Mouse (Mus musculus): Measurements from ENCODE around the gene Oprm1. TPM values are rescaled to one million over a fixed set of nuclear protein-coding genes. Genes with fewer than 3 reads are reported as not detected.
"Not testable (repeated sequence)": the region's sequence is repeated elsewhere in the genome, so short reads cannot be mapped to it uniquely, and the experiment has no call there.

Gene Oprm1
- polyA plus RNA-seq, 1 experiment = 1.8 TPM

DNA sequence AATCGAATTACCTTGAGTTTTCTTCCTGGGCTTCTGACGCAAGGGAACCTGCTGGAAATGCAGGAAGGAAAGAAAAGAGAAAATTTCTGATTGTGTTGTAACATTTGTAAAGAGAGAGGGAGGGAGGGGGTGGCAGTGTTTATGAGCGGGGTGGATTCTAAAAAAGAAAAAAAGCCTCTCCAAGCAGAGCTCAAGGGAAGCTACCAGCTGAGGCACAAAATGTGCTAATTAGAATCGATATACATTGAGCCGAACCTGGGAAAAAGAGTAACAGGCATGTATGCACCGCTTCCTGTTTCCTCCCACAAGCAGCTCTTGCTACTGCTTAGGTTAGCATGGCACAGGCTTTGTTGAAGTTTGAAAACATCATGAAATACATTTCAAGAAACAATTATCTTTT is 221.9 kb downstream of the Oprm1 start:
- DNase-seq (ENCODE audit: low read depth) = peak; percentile 73
- TF ChIP-seq CTCF (IDR thresholded peaks at IDR 0.05; ENCODE audit: borderline replicate concordance, extremely low read depth, insufficient read depth, insufficient read length) (no peak), POLR2A (IDR thresholded peaks at IDR 0.05; ENCODE audit: borderline replicate concordance, extremely low read depth, insufficient read depth, insufficient read length, poor library complexity, severe bottlenecking) (no peak)

DNA sequence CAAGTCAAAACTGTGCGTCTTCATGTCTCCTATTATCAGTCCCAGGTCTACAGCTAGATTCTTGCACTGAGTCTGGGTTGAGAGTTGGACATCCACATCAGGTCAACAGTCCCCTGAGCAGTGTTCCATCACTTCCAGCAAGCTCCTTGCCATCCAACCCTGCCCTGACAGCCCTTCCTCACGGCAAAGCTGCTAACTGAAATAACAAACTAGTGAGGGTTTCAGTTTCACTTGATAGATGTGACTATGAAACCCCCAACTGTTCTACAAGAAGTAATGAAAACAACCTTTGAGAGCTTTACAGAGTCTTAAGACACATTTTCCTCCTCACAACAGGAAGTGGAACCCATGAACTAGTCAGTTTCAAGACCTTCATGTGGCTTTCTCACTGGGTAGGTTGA is 224.4 kb downstream of the Oprm1 start:
- no peak for TF ChIP-seq CTCF (IDR thresholded peaks at IDR 0.05; ENCODE audit: borderline replicate concordance, extremely low read depth, insufficient read depth, insufficient read length)
- no peak for TF ChIP-seq POLR2A (IDR thresholded peaks at IDR 0.05; ENCODE audit: borderline replicate concordance, extremely low read depth, insufficient read depth, insufficient read length, poor library complexity, severe bottlenecking)
- DNase-seq (ENCODE audit: low read depth) = no peak

DNA sequence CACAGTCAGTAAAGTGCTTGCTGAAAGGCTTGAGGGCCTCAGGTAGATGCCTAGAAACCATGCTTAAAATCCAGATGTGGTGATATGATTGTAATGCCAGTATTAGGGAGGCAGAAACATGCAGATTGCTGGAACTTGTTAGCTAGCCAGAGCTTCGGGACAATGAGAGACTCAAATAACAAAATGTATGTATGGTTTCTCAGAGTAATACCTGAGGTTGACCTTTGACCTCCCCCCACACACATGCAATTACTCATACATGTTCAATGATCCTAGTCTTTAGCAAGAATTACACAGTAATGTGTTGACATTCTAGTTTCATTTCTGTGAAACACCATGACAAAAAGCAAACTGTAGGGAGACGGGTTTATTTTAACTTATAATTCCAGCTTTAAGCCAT is 225.1 kb downstream of the Oprm1 start:
- no peak for DNase-seq (ENCODE audit: low read depth)
- TF ChIP-seq POLR2A (IDR thresholded peaks at IDR 0.05; ENCODE audit: borderline replicate concordance, extremely low read depth, insufficient read depth, insufficient read length, poor library complexity, severe bottlenecking) = no peak
- TF ChIP-seq CTCF (IDR thresholded peaks at IDR 0.05; ENCODE audit: borderline replicate concordance, extremely low read depth, insufficient read depth, insufficient read length) = no peak

DNA sequence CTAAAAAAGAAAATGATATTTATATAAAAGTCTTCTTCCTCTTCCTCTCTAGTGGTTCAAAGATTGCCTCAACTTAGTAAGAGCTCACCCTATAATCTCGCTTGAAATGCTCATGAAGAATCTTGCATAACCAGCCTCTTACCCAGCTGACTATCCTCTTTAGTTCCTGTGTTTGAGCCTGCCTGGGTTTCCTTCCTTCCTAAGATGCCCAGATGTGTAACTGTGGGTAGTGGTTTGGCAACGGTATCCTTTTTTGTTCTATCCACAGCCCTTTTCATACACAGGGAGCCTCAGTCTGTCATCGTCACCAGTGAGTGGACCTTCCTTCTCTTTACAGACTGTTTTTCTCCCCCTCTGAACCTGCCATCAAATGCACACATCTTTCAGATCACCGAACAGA is 227.9 kb downstream of the Oprm1 start:
- no peak for DNase-seq (ENCODE audit: low read depth)
- no peak for TF ChIP-seq POLR2A (IDR thresholded peaks at IDR 0.05; ENCODE audit: borderline replicate concordance, extremely low read depth, insufficient read depth, insufficient read length, poor library complexity, severe bottlenecking)
- TF ChIP-seq CTCF (IDR thresholded peaks at IDR 0.05; ENCODE audit: borderline replicate concordance, extremely low read depth, insufficient read depth, insufficient read length) = no peak

DNA sequence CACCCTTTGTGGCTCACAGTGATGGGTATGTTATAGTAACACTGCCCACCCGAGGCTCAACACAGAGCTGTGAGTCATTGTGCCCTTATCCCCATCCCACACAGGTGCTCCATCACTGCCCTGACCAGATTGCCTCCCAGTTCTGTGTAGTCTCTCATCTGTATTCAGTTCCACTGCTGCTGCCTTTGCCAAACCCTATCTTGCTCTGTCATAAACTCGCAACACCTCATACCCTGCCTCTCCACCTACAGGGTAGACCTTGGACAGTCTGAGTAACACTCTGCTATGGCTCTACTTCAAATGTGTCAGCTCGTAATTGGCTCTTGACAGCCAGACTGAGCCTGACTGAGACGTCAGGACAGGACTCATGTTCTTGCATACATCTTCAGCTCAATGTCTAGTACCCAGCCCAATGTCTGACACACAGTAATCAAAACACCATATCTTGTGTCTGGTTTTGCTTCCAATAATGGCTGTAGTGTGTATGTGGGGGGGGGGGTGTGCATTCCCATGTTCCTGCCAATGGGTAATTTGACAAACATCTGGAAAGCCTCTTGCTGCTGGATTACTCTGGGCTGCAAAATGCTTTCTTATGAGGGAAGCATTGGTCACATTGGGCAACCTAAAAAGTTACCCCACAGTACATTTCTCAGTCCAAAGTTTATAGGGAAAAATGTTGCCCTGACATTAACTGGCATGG is 229.2 kb downstream of the Oprm1 start:
- TF ChIP-seq CTCF (IDR thresholded peaks at IDR 0.05; ENCODE audit: borderline replicate concordance, extremely low read depth, insufficient read depth, insufficient read length) (no peak), POLR2A (IDR thresholded peaks at IDR 0.05; ENCODE audit: borderline replicate concordance, extremely low read depth, insufficient read depth, insufficient read length, poor library complexity, severe bottlenecking) (no peak)
- no peak for DNase-seq (ENCODE audit: low read depth)

DNA sequence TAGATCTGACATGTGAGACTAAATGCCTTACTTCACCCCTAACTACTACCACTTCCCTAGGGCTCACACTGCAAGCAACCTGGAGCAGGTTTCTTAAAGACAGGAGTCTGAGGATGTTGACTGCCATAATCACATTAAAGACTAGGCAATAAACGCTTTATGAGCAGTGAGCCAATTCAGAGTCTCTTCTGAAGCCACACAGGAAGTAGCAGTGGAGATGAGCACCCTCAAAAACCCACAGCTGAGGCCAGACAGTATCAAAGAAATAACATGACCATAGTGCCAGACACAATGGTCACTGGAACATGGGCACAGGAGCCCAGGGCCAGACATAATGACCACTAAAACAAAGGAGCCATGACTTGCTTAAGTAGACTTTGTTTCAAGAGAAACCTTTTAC is 230.2 kb downstream of the Oprm1 start:
- DNase-seq (ENCODE audit: low read depth) = no peak
- no peak for TF ChIP-seq POLR2A (IDR thresholded peaks at IDR 0.05; ENCODE audit: borderline replicate concordance, extremely low read depth, insufficient read depth, insufficient read length, poor library complexity, severe bottlenecking)
- no peak for TF ChIP-seq CTCF (IDR thresholded peaks at IDR 0.05; ENCODE audit: borderline replicate concordance, extremely low read depth, insufficient read depth, insufficient read length)

DNA sequence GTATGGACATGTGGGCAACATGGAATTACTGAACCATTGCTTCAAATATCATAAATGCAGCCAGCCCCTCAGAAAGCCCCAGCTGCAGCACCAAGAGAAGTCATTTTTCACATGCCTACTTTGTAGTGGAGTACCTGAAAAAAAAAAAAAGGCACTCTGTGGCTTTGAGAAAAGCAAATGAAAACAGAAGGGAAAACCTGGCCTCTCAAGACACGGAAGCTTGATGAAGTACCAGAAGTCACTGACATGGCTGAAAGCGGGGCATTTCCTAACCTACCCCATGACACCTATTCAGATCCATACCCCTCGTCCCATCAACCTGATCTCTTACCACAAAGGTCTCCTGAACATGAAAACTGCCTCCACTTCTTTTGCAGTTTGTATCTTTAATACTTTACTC is 238.6 kb downstream of the Oprm1 start:
- TF ChIP-seq CTCF (IDR thresholded peaks at IDR 0.05; ENCODE audit: borderline replicate concordance, extremely low read depth, insufficient read depth, insufficient read length) = no peak
- TF ChIP-seq POLR2A (IDR thresholded peaks at IDR 0.05; ENCODE audit: borderline replicate concordance, extremely low read depth, insufficient read depth, insufficient read length, poor library complexity, severe bottlenecking) = no peak
- no peak for DNase-seq (ENCODE audit: low read depth)

DNA sequence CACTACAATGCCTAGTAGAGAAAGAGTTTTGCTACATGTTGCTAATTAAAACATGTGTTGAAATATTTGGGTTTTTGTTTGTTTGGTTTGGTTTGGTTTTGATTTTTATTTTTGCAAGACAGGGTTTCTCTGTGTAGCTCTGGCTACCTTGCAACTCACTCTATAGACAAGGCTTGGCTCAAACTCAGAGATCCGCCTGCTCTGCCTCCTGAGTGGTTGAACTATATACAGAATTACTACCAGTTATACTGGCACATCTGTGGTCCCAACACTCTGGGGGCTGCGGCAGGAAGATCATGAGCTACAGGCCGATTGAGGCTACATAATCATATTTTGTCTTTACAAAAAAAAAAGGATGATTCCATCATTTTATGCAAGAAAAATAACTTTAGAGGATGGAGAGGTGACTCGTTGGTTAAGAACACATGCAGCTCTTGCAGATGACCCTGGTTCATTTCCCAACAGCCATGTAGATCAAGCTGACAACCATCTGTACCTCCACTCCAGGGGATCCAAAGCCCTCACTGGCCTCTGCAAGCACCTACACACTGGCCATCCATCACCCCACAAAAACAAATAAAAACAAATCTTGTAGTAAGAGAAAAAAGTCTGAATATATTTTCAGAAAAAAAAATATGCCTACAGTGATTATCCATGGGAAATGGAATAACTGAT is 240.4 kb downstream of the Oprm1 start:
- DNase-seq (ENCODE audit: low read depth) = no peak

DNA sequence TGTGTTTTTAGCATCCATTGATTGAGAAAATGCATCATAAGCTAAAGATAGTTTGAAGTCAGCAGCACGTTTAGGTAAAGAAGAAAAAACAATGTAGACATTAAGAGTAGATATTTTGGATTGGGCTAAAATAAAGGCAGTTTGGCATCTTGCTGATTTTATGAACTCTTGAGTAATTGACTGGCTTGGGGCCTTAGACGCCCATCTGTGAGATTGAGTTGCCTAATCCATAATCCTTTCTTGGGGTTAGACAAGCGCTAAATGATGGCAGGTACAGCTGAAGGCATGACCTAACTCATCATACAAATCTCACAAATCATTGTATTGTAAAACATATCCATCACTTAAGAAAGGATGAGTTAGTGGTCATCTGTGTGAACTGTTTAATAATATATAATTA is 241.0 kb downstream of the Oprm1 start:
- DNase-seq (ENCODE audit: low read depth) = no peak
- TF ChIP-seq CTCF (IDR thresholded peaks at IDR 0.05; ENCODE audit: borderline replicate concordance, extremely low read depth, insufficient read depth, insufficient read length) (no peak), POLR2A (IDR thresholded peaks at IDR 0.05; ENCODE audit: borderline replicate concordance, extremely low read depth, insufficient read depth, insufficient read length, poor library complexity, severe bottlenecking) (no peak)

More for the DNA sequence above, 240.4 kb downstream of the Oprm1 start:
- no peak for TF ChIP-seq POLR2A (IDR thresholded peaks at IDR 0.05; ENCODE audit: borderline replicate concordance, extremely low read depth, insufficient read depth, insufficient read length, poor library complexity, severe bottlenecking)
- no peak for TF ChIP-seq CTCF (IDR thresholded peaks at IDR 0.05; ENCODE audit: borderline replicate concordance, extremely low read depth, insufficient read depth, insufficient read length)

DNA sequence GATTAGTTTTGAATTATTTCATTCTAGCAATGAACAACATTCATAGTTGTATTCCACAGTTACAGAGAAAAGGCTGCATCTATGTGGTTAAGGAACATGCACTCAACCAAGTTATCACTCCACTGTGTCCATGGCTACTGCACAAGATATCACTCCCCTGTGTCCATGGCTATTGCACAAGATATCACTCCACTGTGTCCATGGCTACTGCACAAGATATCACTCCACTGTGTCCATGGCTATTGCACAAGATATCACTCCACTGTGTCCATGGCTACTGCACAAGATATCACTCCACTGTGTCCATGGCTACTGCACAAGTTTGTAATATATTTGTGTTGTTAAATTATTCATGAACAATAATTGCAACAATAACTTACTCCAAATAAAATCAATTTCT is 245.6 kb downstream of the Oprm1 start:
- DNase-seq (ENCODE audit: low read depth) = not testable (repeated sequence)

DNA sequence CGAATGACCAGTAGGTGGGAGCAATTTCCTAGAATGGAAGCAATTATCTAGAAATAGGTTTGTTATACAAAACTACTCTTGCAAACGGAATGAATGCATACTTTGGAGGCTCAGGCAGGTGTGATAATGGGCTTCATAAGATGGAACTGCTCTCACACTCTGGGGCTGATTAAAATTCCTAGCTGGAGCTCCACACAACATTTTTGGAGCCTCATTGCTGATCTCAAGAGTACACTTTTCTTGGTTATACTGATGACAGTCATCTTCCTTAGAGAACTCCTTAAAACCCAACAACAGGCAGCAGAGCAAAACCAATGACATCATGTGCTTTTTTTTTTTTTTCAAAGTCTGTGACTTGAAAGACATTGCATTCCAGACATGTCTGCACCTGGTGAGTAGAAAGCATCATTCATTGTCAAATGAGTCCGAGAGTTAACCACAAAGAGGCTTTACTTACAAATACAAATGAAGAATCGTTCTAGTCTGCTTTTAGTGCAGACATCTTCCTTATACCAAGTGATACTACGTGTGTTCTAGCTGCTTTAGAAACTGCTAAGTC is 246.8 kb downstream of the Oprm1 start:
- peak; percentile 25 for DNase-seq (ENCODE audit: low read depth)
- TF ChIP-seq POLR2A (IDR thresholded peaks at IDR 0.05; ENCODE audit: borderline replicate concordance, extremely low read depth, insufficient read depth, insufficient read length, poor library complexity, severe bottlenecking) (no peak), CTCF (IDR thresholded peaks at IDR 0.05; ENCODE audit: borderline replicate concordance, extremely low read depth, insufficient read depth, insufficient read length) (no peak)

DNA sequence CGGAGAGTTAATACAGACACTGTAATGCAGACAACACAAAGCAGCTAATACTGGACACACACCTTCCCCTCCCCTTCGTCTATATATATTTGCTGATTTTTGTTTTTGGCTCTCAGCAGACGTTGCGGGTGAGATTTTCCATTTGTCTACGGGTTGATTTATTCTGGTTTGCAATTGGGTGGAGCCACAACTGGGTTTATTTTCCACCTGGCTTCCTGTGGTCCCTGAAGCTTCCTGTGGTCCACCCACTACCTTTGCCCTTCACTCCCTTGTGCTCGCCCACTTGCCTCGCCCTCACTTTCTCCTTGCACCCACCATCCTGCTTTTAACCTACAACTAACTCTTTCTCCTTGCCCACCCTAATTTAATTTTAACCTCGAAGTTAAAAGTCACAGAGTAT is 252.2 kb downstream of the Oprm1 start:
- TF ChIP-seq POLR2A (IDR thresholded peaks at IDR 0.05; ENCODE audit: borderline replicate concordance, extremely low read depth, insufficient read depth, insufficient read length, poor library complexity, severe bottlenecking) (no peak), CTCF (IDR thresholded peaks at IDR 0.05; ENCODE audit: borderline replicate concordance, extremely low read depth, insufficient read depth, insufficient read length) (no peak)
- no peak for DNase-seq (ENCODE audit: low read depth)

All from brain, embryonic 14.5 days (tissue).